Mouse (Mus musculus) liver, postnatal 0 days (tissue): ENCODE results near the gene Parp4. TPM values are rescaled to one million over a fixed set of nuclear protein-coding genes. Genes with fewer than 3 reads are reported as not detected.
A peak's percentile ranks its signal among the peaks of the same experiment; 100 is the strongest.

Source experiments
- ATAC-seq: fragments of 200-750 bp; cut with Nextera tagmentation; 2 replicates; pipeline ENCODE4 v1.8.0; 2017; ENCODE audit warnings: mild to moderate bottlenecking, moderate library complexity
- DNase-seq: peaks from one replicate; pipeline ENCODE4 v3.0.0-alpha.2; 2016
- H3K27ac ChIP-seq: fragments of 300-500 bp; sonication (generic); 2 replicates; pipeline ENCODE4 v1.5.1; 2014; ENCODE audit warnings: antibody characterized with exemption, moderate library complexity, mild to moderate bottlenecking, low read depth
- H3K27me3 ChIP-seq: fragments of 300-500 bp; sonication (generic); 2 replicates; pipeline ENCODE4 v1.6.1; 2014; ENCODE audit warnings: low read length, control low read depth, mixed read lengths; ENCODE audit not compliant: insufficient read depth
- H3K36me3 ChIP-seq: fragments of 300-500 bp; sonication (generic); replicated peaks from 2 replicates; pipeline ENCODE4 v1.6.1; 2014; ENCODE audit warnings: mild to moderate bottlenecking, control low read depth, low read length, moderate library complexity, mixed read lengths; ENCODE audit not compliant: insufficient read depth
- H3K4me1 ChIP-seq: fragments of 300-500 bp; sonication (generic); 2 replicates; pipeline ENCODE4 v1.6.1; 2014; ENCODE audit warnings: antibody characterized with exemption, mild to moderate bottlenecking, control low read depth; ENCODE audit not compliant: insufficient read depth
- H3K4me2 ChIP-seq: fragments of 300-500 bp; sonication (generic); 2 replicates; pipeline ENCODE4 v1.6.1; 2014; ENCODE audit warnings: low read depth, mild to moderate bottlenecking, low read length, moderate library complexity, mixed read lengths
- H3K4me3 ChIP-seq: fragments of 300-500 bp; sonication (generic); 2 replicates; pipeline ENCODE4 v1.5.1; 2014; ENCODE audit warnings: low read depth, low read length
- H3K9ac ChIP-seq: fragments of 300-500 bp; sonication (generic); replicated peaks from 2 replicates; pipeline ENCODE4 v1.6.1; 2014; ENCODE audit warnings: mild to moderate bottlenecking, moderate library complexity
- H3K9me3 ChIP-seq: fragments of 300-500 bp; sonication (generic); 2 replicates; pipeline ENCODE4 v1.6.1; 2016; ENCODE audit warnings: mild to moderate bottlenecking, control low read depth, low read length, mixed read lengths
- CTCF ChIP-seq: sonication (generic); IDR thresholded peaks from 2 replicates; pipeline ENCODE4 v1.5.1; 2016; ENCODE audit warnings: antibody characterized with exemption, low read depth
- EP300 ChIP-seq: IDR thresholded peaks from 2 replicates; pipeline ENCODE4 v1.6.1; 2016; ENCODE audit warnings: antibody characterized with exemption, low read depth, mild to moderate bottlenecking
- WGBS: fragments of 180-500 bp; shearing (Covaris S2); extraction: QIAGEN DNeasy Blood & Tissue Kit; methylation state at CpG from one replicate; pipeline ENCODE4 v1.1.7; 2014; ENCODE audit not compliant: insufficient replicate concordance; 5-methylcytosine and 5-hydroxymethylcytosine counted together
- polyA plus RNA-seq: library from polyadenylated mRNA; unstranded; fragments of >200 nt; fragmentation: Nextera tagmentation; extraction: Ambion mirVana; gene quantifications from 2 replicates; pipeline ENCODE4 v1.2.1, GENCODE M21; 2015

Parp4 gene
- polyA plus RNA-seq, 1 experiment from 2014 or later = 3.5 TPM

GRCm38 (mm10) chr14:56554716-56555115 is 20.7 kb upstream of the Parp4 start:
- WGBS = 89% methylated on average over 2 of the region's 2 CpGs
- no peaks in the 10 kb centered on the region for H3K4me1 ChIP-seq
- TF ChIP-seq CTCF (no peak), EP300 (no peak)
- no peak overlapping the region for H3K9ac ChIP-seq
- H3K9me3 ChIP-seq = no peaks in the 10 kb centered on the region
- H3K4me2 ChIP-seq = no peak overlapping the region
- ATAC-seq (no peak), DNase-seq (no peak)
- H3K27ac ChIP-seq = no peak overlapping the region
- no peaks in the 10 kb centered on the region for H3K27me3 ChIP-seq
- no peak overlapping the region for H3K4me3 ChIP-seq
- peaks cover 20% of the 10 kb centered on the region for H3K36me3 ChIP-seq

- H3K27ac ChIP-seq = no peak overlapping the region
- H3K4me1 ChIP-seq = no peaks in the 10 kb centered on the region
- no peak overlapping the region for H3K4me2 ChIP-seq
- 89% methylated on average over 3 of the region's 3 CpGs for WGBS
- no peak for ATAC-seq
- no peaks in the 10 kb centered on the region for H3K27me3 ChIP-seq
- no peaks in the 10 kb centered on the region for H3K9me3 ChIP-seq
- H3K4me3 ChIP-seq = no peak overlapping the region
- DNase-seq = no peak
- no peak overlapping the region for H3K9ac ChIP-seq
- TF ChIP-seq EP300 (no peak), CTCF (no peak)
- peaks cover 13% of the 10 kb centered on the region for H3K36me3 ChIP-seq
Observed at GRCm38 (mm10) chr14:56559134-56559533, 16.3 kb upstream of the Parp4 start.

- H3K9ac ChIP-seq = no peak overlapping the region
- 36% methylated on average over 7 of the region's 7 CpGs for WGBS
- TF ChIP-seq EP300 (no peak), CTCF (no peak)
- DNase-seq (no peak), ATAC-seq (no peak)
- peak overlapping the region; percentile 29; the same call in 1 of the 2 replicates for H3K27ac ChIP-seq
- no peak overlapping the region for H3K4me3 ChIP-seq
- peaks cover 15% of the 10 kb centered on the region; the same call in 1 of the 2 replicates for H3K4me1 ChIP-seq
- H3K36me3 ChIP-seq = peaks cover 10% of the 10 kb centered on the region; the same call in 1 of the 2 replicates
- no peaks in the 10 kb centered on the region for H3K27me3 ChIP-seq
- peak overlapping the region; percentile 30 for H3K4me2 ChIP-seq
- H3K9me3 ChIP-seq = no peaks in the 10 kb centered on the region
Observed at GRCm38 (mm10) chr14:56567476-56567875, 7.9 kb upstream of the Parp4 start.

GRCm38 (mm10) chr14:56569041-56569440 is 6.4 kb upstream of the Parp4 start:
- 58% methylated on average over 4 of the region's 4 CpGs for WGBS
- Histone ChIP-seq H3K9me3 (no peaks in the 10 kb centered on the region), H3K36me3 (peaks cover 2% of the 10 kb centered on the region; the same call in 1 of the 2 replicates), H3K27ac (no peak overlapping the region; the same call in 1 of the 2 replicates), H3K27me3 (no peaks in the 10 kb centered on the region), H3K4me3 (no peak overlapping the region), H3K4me1 (peaks cover 17% of the 10 kb centered on the region; the same call in 1 of the 2 replicates), H3K9ac (no peak overlapping the region), H3K4me2 (no peak overlapping the region)
- DNase-seq = no peak
- no peak for ATAC-seq
- TF ChIP-seq EP300 (no peak), CTCF (no peak)

- H3K27ac ChIP-seq = peak overlapping the region; percentile 87
- WGBS = under 1% methylated on average over 56 of the region's 59 CpGs
- H3K9me3 ChIP-seq = no peaks in the 10 kb centered on the region
- H3K9ac ChIP-seq = peak overlapping the region; percentile 80
- H3K4me1 ChIP-seq = peaks cover 30% of the 10 kb centered on the region
- H3K36me3 ChIP-seq = no peaks in the 10 kb centered on the region
- peak; percentile 96 for ATAC-seq
- TF ChIP-seq CTCF = no peak
- no peak for TF ChIP-seq EP300
- no peaks in the 10 kb centered on the region for H3K27me3 ChIP-seq
- DNase-seq = peak; percentile 97
- H3K4me2 ChIP-seq = peak overlapping the region; percentile 93
- H3K4me3 ChIP-seq = peak overlapping the region; percentile 92
Observed at GRCm38 (mm10) chr14:56571310-56572093, 3.9 kb upstream of the Parp4 start.

DNA sequence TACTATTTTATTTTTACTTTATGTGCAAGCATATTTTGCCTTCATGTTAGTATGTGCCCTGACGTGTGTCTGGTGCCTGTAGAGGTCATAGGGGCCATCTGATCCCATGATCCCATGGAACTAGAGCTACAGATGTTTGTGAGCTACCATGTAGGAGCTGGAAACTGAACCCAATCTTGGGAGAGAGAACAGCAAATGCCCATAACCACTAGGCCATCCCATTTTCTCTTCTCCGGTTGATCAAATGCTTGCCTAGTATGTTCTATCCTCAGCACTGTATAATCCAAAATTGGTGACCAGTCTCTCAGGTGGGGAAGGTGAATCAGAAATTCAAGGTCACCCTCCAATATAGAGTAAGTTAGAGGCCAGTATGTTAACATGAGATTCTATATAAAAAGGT is 2.9 kb upstream of the Parp4 start:
- Histone ChIP-seq H3K27ac (peak overlapping the region; percentile 1; the same call in 1 of the 2 replicates), H3K9me3 (no peaks in the 10 kb centered on the region), H3K4me1 (peaks cover 27% of the 10 kb centered on the region), H3K4me2 (peak overlapping the region; percentile 93), H3K9ac (no peak overlapping the region), H3K4me3 (peak overlapping the region; percentile 92), H3K36me3 (no peaks in the 10 kb centered on the region), H3K27me3 (no peaks in the 10 kb centered on the region)
- WGBS = 78% methylated on average over 2 of the region's 2 CpGs
- TF ChIP-seq EP300 (no peak), CTCF (no peak)
- no peak for ATAC-seq
- DNase-seq = no peak
